Mouse (Mus musculus) liver (tissue): ENCODE results near the gene Gm2115.

ENCODE experiments used
- DNase-seq: peaks from one replicate; pipeline ENCODE4 v3.0.0-alpha.2; 2020; ENCODE audit warnings: mixed read lengths

Gm2115 gene

DNA sequence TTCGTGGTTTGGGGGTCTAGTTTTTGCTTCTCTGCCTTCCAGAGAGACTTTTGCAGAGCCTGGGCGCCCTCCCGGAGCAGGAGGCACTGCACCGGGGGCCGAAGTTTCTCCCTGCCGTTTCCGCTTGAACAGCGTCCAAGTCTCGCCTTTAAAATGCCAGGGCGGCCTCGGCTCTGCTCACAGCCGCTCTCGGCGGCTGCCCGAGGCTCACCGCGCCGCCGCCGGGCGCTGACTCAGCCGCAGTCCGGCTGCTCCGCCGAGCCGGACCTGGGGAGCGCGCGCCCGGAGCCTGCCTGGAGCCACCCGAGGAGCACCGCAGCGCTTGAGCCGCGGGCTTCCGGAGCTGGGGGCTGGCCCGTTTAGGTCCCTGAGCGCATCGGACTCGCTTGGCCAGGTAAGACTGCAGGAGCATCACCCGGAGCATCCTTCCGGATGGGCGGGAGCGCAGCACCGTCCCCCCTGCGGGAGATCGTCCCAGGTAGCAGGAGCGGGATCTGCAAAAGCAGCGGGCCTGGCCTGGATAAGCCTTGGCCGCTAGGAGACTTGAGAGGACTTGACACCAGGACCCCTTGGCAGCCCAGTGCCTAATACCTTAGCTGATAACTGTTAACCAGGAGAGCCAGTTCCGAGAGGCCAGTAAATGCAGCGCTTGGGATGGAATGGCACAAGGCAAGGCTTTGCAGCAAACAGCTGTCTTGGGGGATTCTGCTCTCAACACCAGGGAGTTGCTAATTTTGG, at the start of gene Gm2115:
Gene Gm2115, plus strand, starts transcription at position 159 of the 738 bp plus-strand sequence.
- peak; percentile 8 for DNase-seq

GRCm38 (mm10) chr7:84483447-84484407, 45.0 kb upstream of the Gm2115 start:
- DNase-seq, result no peak

DNA sequence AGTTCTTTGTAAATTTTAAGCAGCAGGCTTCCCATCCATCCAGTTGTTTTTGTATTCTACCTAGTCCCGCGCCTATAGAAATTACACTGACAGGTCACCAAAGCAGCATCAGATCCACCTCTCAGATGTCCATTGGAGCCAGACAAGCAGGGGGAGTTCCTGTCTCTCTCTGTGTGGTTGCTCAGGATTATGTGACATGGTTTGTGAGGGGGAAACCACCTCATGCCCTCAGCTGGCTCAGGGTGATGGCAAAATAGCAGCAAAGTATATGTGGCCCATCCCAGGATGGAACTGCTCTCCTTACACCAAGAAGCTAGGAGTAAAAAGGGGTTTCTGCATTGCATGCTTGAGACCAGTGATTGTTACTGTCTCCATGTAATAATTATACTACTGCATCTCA, 42.3 kb upstream of the Gm2115 start:
- no peak for DNase-seq

DNA sequence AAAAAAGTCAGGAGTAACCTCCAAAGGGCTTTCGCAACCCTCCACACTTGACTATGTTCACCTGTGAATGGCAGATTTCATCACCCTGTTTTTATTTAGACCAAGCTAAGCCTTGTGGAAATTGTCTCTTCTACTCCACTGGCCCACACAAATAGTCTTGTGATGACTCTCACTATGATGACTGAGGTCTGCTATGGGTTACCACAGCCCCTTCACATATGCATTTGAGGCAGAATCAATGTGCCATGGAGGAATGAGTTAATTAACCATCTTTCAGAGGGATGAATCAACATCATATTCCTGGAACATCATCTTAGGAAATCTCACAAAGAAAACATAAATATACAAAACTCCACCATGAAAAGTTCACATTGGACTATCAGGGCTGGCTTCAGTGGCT, 25.6 kb upstream of the Gm2115 start:
- no peak for DNase-seq

DNA sequence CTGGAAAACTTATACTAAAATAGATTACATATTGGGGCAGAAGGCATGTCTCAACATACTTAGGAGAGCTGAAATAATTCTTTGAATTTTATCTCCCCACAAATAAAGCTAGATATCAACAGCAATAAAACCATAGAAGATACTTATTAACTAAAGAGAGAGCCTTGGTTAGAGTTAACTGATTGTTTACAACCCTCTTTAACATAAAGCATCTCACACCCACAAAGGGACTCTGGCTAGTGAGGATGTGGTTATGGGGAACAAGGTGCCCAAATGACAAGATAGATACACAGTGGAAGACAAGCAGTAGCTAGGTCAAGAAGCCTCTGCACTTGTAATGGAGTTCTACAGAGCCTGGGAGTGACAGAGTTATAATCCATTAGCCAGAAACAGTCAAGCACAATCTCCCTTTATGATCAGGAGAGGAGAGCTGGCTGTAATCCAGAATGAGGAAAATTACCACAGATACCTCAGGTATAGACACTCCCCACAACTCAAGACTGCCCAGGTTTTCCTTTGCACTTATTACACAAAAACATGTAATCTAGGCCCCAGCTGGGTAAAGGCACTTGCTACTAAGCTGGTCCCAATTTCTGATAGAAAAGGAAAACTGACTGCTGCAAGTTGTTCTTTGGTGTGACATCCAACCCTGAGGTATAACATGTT, 10.1 kb upstream of the Gm2115 start:
- no peak for DNase-seq

GRCm38 (mm10) chr7:84521329-84521728, 7.4 kb upstream of the Gm2115 start:
- no peak for DNase-seq

DNA sequence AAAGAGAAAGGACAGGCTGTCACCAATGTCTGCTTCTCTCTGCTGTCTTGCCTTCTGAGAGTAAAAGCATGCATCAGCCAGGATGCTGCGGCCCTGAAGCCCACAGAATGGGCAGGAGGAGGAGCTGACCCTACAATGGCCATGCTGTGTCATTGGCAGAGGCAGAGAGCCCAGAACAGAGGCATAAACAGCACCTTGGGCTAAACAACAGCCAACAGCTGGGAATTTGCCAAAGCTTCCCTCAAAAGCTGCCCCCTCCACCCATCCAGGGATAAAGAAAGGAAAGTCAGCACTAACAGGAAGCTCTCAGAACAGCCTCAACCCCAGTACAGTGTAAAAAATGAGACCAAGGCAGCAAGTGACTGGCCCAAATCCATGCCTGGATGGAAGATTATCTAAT, 6.3 kb upstream of the Gm2115 start:
- no peak for DNase-seq

GRCm38 (mm10) chr7:84526171-84526570, 2.6 kb upstream of the Gm2115 start:
- no peak for DNase-seq

DNA sequence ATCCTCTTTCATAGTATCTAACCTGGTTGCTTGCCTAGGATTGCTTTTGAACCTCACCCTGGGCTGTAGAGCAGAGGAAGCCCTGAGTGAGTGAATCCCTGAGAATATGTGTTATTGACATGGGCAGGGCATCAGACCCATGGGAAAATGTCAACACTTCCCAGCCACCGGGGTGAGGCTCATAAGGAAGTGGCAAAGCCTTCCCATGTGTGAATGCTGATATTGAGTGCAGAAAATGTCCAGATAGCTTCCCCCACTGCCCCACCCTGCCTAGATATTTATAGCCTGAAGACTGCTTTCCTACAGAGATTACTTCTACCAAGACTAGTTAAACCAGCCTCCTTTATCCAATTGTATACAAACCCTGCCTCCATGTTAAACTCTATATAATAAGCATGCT, 4.0 kb downstream of the Gm2115 start:
- no peak for DNase-seq

- DNase-seq, result no peak
Observed at GRCm38 (mm10) chr7:84534632-84535031, 5.9 kb downstream of the Gm2115 start.

DNA sequence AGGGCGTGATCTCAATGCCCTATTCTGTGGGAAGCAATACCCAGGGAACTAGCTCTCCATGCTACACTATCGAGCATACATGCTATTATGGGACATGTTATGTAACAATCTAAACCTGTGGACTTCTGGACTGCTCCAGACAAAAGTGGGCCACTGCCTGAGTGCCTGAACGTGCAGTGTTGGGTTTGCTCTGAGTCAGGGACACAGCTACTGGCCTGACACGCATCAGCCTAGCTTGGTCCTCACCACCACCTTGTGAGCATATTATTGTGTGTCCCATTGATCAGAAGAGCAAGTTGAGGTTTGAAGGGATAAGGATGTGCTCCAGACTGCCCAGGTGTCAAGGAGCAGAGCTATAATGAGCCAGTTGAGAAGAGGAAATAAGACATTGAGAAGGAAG, 16.2 kb downstream of the Gm2115 start:
- DNase-seq, result no peak

DNA sequence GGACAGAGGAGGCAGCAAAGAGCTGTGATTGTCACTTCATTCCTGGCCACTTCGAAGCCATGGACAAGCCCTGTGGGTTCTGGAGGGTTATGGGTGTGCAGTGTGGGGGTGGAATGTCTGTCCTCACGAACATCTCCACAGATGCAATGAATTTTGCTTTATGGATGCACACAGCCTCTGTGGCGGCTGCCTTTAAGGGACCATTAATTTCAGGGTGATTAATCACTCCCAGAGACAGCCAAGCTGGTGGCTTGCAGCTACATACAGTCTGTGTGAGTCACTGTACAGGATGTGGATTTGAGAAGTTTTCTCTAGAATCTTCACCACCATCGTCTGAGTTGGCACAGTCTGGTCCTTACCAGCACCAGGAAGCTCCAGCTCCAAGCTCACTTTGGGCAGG, 17.9 kb downstream of the Gm2115 start:
- DNase-seq, result no peak

- no peak for DNase-seq
Observed at GRCm38 (mm10) chr7:84551472-84551871, 22.7 kb downstream of the Gm2115 start.

GRCm38 (mm10) chr7:84555294-84555693, 26.5 kb downstream of the Gm2115 start:
- no peak for DNase-seq

DNA sequence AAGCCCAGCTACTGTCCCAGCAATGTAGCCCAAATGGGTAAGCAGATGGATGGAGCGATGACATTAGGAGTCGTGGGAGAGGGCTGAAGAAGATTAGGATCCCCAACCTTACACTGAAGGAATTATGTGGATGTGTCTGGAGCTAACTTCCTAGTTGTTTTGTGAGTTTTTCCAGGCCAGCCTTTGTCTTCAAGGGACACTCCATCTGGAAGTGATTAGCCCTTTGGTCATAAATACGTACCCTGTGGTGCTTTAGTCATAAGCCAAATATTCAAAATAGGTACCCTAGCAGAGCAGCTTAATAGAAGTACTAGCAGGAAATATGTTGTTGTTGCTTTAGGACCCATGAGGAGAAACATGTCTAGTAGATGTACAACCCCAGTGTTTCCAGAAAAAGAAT, 28.6 kb downstream of the Gm2115 start:
- DNase-seq, result no peak

- DNase-seq, result no peak
Observed at GRCm38 (mm10) chr7:84560500-84560899, 31.7 kb downstream of the Gm2115 start.

- no peak for DNase-seq
Observed at GRCm38 (mm10) chr7:84564236-84564635, 35.5 kb downstream of the Gm2115 start.

- DNase-seq, result no peak
Observed at GRCm38 (mm10) chr7:84566200-84566599, 37.4 kb downstream of the Gm2115 start.

DNA sequence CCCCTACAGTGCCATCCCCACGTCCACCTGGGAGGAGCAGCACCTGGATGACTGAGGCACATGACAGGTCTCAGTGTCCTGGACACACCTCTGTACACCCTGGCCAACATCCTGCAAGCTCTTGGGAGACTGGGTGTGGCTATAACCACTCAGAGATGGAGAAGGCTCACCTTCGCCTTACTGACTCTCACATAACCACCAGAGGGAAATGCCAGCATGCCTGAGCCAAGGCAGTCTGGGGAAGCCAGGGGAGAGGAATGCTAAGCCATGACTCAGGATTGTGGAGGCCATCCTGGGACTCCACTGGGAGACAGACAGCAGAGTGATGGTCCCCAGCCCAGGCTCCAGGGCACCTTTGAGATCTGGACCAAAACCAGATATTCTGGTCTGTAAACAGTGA, 48.3 kb downstream of the Gm2115 start:
- no peak for DNase-seq

DNA sequence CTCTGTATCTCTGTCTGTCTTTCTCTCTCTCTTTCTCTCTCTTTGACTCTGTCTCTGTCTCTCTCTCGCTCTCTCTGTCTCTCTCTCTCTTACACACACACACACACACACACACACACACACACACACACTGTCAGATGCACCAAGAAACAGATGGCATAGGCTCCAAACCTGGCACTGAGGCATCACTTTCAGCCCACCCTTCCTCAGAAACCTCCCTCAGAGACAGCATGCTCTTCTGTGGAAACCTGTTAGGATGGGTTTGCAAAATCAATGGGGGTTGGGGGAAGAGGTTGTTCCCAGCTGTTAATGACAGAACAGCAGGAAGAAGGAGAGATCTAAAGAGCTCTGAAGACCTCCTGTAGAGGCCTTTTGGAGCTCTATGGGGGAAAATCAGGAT, 50.1 kb downstream of the Gm2115 start:
- no peak for DNase-seq

- DNase-seq, result no peak
Observed at GRCm38 (mm10) chr7:84579769-84580168, 51.0 kb downstream of the Gm2115 start.

DNA sequence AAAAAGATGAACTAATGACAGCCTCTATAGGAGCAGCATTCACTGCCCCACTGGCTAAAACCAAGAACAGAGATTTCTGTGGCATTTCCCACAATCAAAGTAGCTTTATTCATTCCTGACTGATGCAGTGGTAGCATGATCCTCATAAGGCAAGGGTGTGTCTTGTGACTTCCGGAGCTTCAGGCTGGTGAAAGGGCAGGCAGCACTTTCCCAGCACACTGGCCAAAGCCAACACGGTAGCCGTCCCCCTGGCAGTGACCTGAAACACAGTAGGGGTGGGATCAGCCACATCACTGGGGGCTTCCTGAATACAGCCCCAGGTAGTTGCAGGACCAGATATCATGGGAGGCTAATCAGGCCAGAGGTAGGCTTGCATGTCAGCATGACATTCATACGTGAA, 56.3 kb downstream of the Gm2115 start:
- DNase-seq, result no peak

- no peak for DNase-seq
Observed at GRCm38 (mm10) chr7:84586360-84587100, 57.8 kb downstream of the Gm2115 start.
